In the genomic region with DNA sequence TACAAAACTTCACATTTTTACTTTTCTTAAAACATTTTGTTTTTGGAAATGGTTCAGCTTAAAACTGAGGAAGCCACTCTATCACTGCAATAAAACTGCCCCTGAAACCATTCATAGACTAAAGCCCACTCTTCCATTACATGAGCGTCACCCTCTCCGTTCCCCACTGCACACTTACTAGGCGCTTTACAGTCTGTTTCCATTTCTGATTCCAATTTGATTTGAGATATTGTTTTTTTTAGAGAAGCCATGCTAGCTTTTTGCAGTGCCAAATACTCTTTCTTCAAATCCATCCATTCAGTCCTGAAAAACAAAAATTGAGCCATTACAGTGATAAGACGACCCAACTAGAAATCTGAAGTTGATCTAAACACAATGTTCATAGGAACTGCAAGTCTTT, we compare ENCODE assay signal across 19 mouse cellular contexts. TPM values are rescaled to one million over a fixed set of nuclear protein-coding genes. Genes with fewer than 3 reads are reported as not detected.
DNase-seq lines count a peak whose midpoint lies in the region; ATAC-seq lines count a peak whose summit lies in the region.
"Had no signal": no experiment of that assay in that cellular context is flagged by ENCODE, and none has a peak within 500 bp of the region (broad histone marks: within the 10 kb centered on the region; RNA-seq: fewer than 3 reads in every experiment).

No protein-coding gene starts in this region.

- DNase-seq in heart, adult 11 months, result peak; percentile 58
- DNase-seq in heart, adult 18-20 months, result no peak
- DNase-seq in midbrain, embryonic 11.5 days (ENCODE audit: low spot score, missing footprints), result peak; percentile 62
- DNase-seq: adrenal gland, adult 2 months; adrenal gland, adult 8-10 months; adrenal gland, postnatal 10 days; adrenal gland, postnatal 14 days; adrenal gland, postnatal 25 days; adrenal gland, postnatal 36 days; B cell, adult 2 months; cerebellum, adult 11 months; cerebellum, adult 11-12 months; cerebellum, adult 18-20 months had no signal

- no peak overlapping the region for H3K4me2 ChIP-seq in midbrain, embryonic 11.5 days
- H3K4me2 ChIP-seq in midbrain, embryonic 13.5 days (replicated peaks), result no peak overlapping the region

- no peak overlapping the region for H3K4me3 ChIP-seq in midbrain, embryonic 11.5 days (ENCODE audit: low read depth, low read length)
- H3K4me3 ChIP-seq in midbrain, embryonic 13.5 days (replicated peaks), result no peak overlapping the region

- H3K9me3 ChIP-seq in midbrain, embryonic 11.5 days (ENCODE audit: control insufficient read depth, low read length), result no peaks in the 10 kb centered on the region
- no peaks in the 10 kb centered on the region for H3K9me3 ChIP-seq in midbrain, embryonic 13.5 days
- H3K9me3 ChIP-seq: G1E had no signal

- WGBS in midbrain, embryonic 11.5 days, result 73% methylated on average over 4 of the region's 4 CpGs
- WGBS in midbrain, embryonic 13.5 days, result 81% methylated on average over 4 of the region's 4 CpGs

- H3K36me3 ChIP-seq in midbrain, embryonic 11.5 days (ENCODE audit: control insufficient read depth, insufficient read depth, low read length), result peaks cover 4% of the 10 kb centered on the region; the same call in 1 of the 2 replicates
- peaks cover 35% of the 10 kb centered on the region for H3K36me3 ChIP-seq in midbrain, embryonic 13.5 days

- no peaks in the 10 kb centered on the region for H3K27me3 ChIP-seq in midbrain, embryonic 11.5 days (ENCODE audit: control insufficient read depth, insufficient read depth, low read length)
- H3K27me3 ChIP-seq in midbrain, embryonic 13.5 days, result no peaks in the 10 kb centered on the region
- H3K27me3 ChIP-seq: CH12.LX, Patski had no signal

- H3K4me1 ChIP-seq in midbrain, embryonic 11.5 days (ENCODE audit: control insufficient read depth, insufficient read depth, low read length), result no peaks in the 10 kb centered on the region
- H3K4me1 ChIP-seq in midbrain, embryonic 13.5 days (replicated peaks), result no peaks in the 10 kb centered on the region

- no peak overlapping the region for H3K9ac ChIP-seq in midbrain, embryonic 11.5 days (ENCODE audit: low read length)
- no peak overlapping the region for H3K9ac ChIP-seq in midbrain, embryonic 13.5 days (replicated peaks)

- no peak for ATAC-seq in midbrain, embryonic 11.5 days (ENCODE audit: low FRiP score)
- ATAC-seq in midbrain, embryonic 13.5 days, result no peak
- ATAC-seq: activated CD4-positive, CD25-positive, alpha-beta regulatory T cell, adult 4 months; CD4-positive, CD25-positive, alpha-beta regulatory T cell, adult 4 months; Patski had no signal

- H3K27ac ChIP-seq in midbrain, embryonic 11.5 days (ENCODE audit: low read depth, low read length), result no peak overlapping the region
- no peak overlapping the region for H3K27ac ChIP-seq in midbrain, embryonic 13.5 days

RNA-seq across cellular contexts. Expression of a gene that starts 9.2 kb away (rescaled TPM):
- 10 to 100 TPM; 21.8 to 23.0 TPM for total RNA-seq in heart, adult 18-20 months (2021)
- polyA plus RNA-seq in midbrain, embryonic 11.5 days (2014; fragmentation: Nextera tagmentation; extraction: Ambion mirVana), result 85.2 and 91.5 TPM in 2 replicates
- polyA plus RNA-seq in midbrain, embryonic 13.5 days (2015; fragmentation: Nextera tagmentation; extraction: Ambion mirVana), result 45.0 and 50.4 TPM in 2 replicates
- polyA plus RNA-seq: adrenal gland, adult 2 months had no signal

RNA-seq across cellular contexts. Expression of a gene that starts 9.3 kb away (rescaled TPM):
- total RNA-seq in heart, adult 18-20 months (2021), result under 1 TPM; 0.52 to 0.69 TPM
- polyA plus RNA-seq in midbrain, embryonic 11.5 days (2014; fragmentation: Nextera tagmentation; extraction: Ambion mirVana), result 10.5 and 11.3 TPM in 2 replicates
- polyA plus RNA-seq in midbrain, embryonic 13.5 days (2015; fragmentation: Nextera tagmentation; extraction: Ambion mirVana), result 6.3 and 7.0 TPM in 2 replicates

RNA-seq across cellular contexts. Expression of a gene that starts 44.8 kb away (rescaled TPM):
- total RNA-seq in heart, adult 18-20 months (2021), result 100 to 1,000 TPM; 310 to 323 TPM
- 66.6 and 74.5 TPM in 2 replicates for polyA plus RNA-seq in midbrain, embryonic 11.5 days (2014; fragmentation: Nextera tagmentation; extraction: Ambion mirVana)
- 186 and 204 TPM in 2 replicates for polyA plus RNA-seq in midbrain, embryonic 13.5 days (2015; fragmentation: Nextera tagmentation; extraction: Ambion mirVana)

Comparison
In these comparisons a context has a peak if more than half of its experiments do, and no peak if none do; other contexts are left out.
1. DNase-seq: peak in heart, adult 11 months (single experiment) and midbrain, embryonic 11.5 days (single experiment); none in heart, adult 18-20 months (0 of 2).